Mouse (Mus musculus) heart, embryonic 15.5 days (tissue): Measurements from ENCODE around the gene Hist1h4f. TPM values are rescaled to one million over a fixed set of nuclear protein-coding genes. Genes with fewer than 3 reads are reported as not detected.
A peak's percentile ranks its signal among the peaks of the same experiment; 100 is the strongest.
"Not testable (repeated sequence)": the region's sequence is repeated elsewhere in the genome, so short reads cannot be mapped to it uniquely, and the experiment has no call there.

Experiments
- ATAC-seq: fragments of 200-750 bp; cut with Nextera tagmentation; replicated peaks from 2 replicates; pipeline ENCODE4 v1.8.0; 2017; ENCODE audit warnings: low read depth, moderate TSS enrichment; ENCODE audit not compliant: insufficient number of reproducible peaks, insufficient read depth, low FRiP score
- H3K27ac ChIP-seq: fragments of 300-500 bp; sonication (generic); 2 replicates; pipeline ENCODE4 v1.5.1; 2015; ENCODE audit warnings: mild to moderate bottlenecking, inconsistent platforms
- H3K27me3 ChIP-seq: fragments of 300-500 bp; sonication (generic); 2 replicates; pipeline ENCODE4 v1.6.1; 2015; ENCODE audit warnings: inconsistent platforms
- H3K36me3 ChIP-seq: fragments of 300-500 bp; sonication (generic); 2 replicates; pipeline ENCODE4 v1.6.1; 2015; ENCODE audit warnings: mild to moderate bottlenecking, inconsistent platforms
- H3K4me1 ChIP-seq: fragments of 300-500 bp; sonication (generic); replicated peaks from 2 replicates; pipeline ENCODE4 v1.6.1; 2015; ENCODE audit warnings: inconsistent platforms
- H3K4me2 ChIP-seq: fragments of 300-500 bp; sonication (generic); 2 replicates; pipeline ENCODE4 v1.6.1; 2015; ENCODE audit warnings: inconsistent platforms, mild to moderate bottlenecking, moderate library complexity
- H3K4me3 ChIP-seq: fragments of 300-500 bp; sonication (generic); 2 replicates; pipeline ENCODE4 v1.5.1; 2015; ENCODE audit warnings: mild to moderate bottlenecking, inconsistent platforms
- H3K9ac ChIP-seq: fragments of 300-500 bp; sonication (generic); 2 replicates; pipeline ENCODE4 v1.6.1; 2015; ENCODE audit warnings: mild to moderate bottlenecking, inconsistent platforms
- H3K9me3 ChIP-seq: fragments of 300-500 bp; sonication (generic); replicated peaks from 2 replicates; pipeline ENCODE4 v1.6.1; 2016; ENCODE audit warnings: inconsistent platforms
- WGBS: fragments of 180-500 bp; shearing (Covaris S2); methylation state at CpG from one replicate; pipeline ENCODE4 v1.1.7; 2015; ENCODE audit warnings: mixed read lengths; 5-methylcytosine and 5-hydroxymethylcytosine counted together
- polyA plus RNA-seq: library from polyadenylated mRNA; unstranded; fragments of >200 nt; fragmentation: Nextera tagmentation; extraction: Ambion mirVana; gene quantifications from 2 replicates; pipeline ENCODE4 v1.2.1, GENCODE M21; 2015

Hist1h4f gene
- polyA plus RNA-seq, 1 experiment from 2014 or later, result 0.62 TPM

DNA sequence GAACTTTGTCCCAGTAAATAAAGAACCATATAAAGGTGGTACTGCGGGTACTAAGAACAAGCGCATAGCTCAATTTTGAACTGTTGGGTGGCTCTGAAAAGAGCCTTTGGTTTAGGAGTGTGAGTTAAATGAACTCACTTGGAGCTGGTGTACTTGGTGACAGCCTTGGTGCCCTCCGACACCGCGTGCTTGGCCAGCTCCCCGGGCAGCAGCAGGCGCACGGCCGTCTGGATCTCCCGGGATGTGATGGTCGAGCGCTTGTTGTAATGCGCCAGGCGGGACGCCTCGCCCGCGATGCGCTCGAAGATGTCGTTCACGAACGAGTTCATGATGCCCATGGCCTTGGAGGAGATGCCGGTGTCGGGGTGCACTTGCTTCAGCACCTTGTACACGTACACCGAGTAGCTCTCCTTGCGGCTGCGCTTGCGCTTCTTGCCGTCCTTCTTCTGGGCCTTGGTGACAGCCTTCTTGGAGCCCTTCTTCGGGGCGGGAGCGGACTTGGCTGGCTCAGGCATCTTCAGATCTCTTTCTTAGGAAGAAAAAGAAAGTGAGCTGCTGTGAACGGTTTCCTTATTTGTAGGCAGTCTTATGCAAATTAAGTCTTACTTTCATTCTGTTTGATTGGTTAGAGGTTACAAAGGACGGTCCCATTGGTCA lies 34.1 kb upstream of the Hist1h4f start:
- H3K4me1 ChIP-seq, result peaks cover 32% of the 10 kb centered on the region
- peak overlapping the region; percentile 92 for H3K27ac ChIP-seq
- under 1% methylated on average over 34 of the region's 36 CpGs for WGBS
- ATAC-seq, result peak; percentile 86
- peak overlapping the region; percentile 68 for H3K4me2 ChIP-seq
- peak overlapping the region; percentile 54 for H3K4me3 ChIP-seq
- H3K9me3 ChIP-seq, H3K36me3 ChIP-seq, H3K27me3 ChIP-seq: not testable (repeated sequence)
- peak overlapping the region; percentile 73 for H3K9ac ChIP-seq

DNA sequence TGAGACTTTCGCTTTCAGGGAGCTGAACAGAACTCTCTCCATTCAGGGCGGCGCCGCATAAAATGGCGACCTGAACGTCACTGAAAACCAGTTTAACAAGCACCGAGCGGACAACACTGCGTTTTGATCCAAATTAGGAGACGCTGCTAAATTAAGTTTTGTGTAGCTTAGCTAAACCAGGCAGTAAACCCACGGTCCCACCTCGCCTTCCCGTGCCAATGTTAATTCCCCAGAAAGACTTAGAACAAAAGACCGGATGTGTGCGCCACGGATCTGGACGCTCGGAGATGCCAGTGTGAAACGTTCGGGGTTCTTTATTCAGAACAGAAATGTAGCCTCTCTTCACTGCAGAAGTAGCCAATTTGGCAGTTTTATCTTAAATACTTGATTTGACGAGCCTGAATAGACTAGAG lies 33.6 kb upstream of the Hist1h4f start:
- no peaks in the 10 kb centered on the region for H3K27me3 ChIP-seq
- H3K9me3 ChIP-seq, result no peaks in the 10 kb centered on the region
- ATAC-seq, result no peak
- WGBS, result under 1% methylated on average over 21 of the region's 21 CpGs
- H3K4me2 ChIP-seq, result peak overlapping the region; percentile 68
- H3K27ac ChIP-seq, result peak overlapping the region; percentile 92
- H3K36me3 ChIP-seq, result no peaks in the 10 kb centered on the region
- peak overlapping the region; percentile 54 for H3K4me3 ChIP-seq
- peaks cover 32% of the 10 kb centered on the region for H3K4me1 ChIP-seq
- peak overlapping the region; percentile 73 for H3K9ac ChIP-seq

DNA sequence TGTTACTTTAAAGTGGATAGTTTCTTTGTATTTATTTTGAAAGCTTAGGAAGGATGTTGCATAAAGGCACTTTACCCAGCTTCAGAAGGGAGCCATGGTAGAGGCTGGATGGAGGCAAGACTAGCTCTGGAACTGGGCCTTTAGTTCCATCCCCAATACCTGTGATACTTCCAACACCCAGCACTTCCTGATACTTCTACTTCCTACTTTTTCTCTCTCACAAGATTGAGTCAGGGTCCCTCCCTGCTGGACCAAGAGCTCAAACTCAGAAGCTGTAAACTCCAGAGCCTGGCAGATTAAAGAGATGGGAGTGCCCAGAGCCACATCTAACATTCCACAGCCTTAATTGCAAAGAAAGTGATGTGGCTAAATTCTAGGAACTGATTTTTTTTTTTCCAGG lies 32.9 kb upstream of the Hist1h4f start:
- peak overlapping the region; percentile 54 for H3K4me3 ChIP-seq
- H3K36me3 ChIP-seq, result no peaks in the 10 kb centered on the region
- no peak for ATAC-seq
- peak overlapping the region; percentile 68 for H3K4me2 ChIP-seq
- no peaks in the 10 kb centered on the region for H3K27me3 ChIP-seq
- peaks cover 32% of the 10 kb centered on the region for H3K4me1 ChIP-seq
- peak overlapping the region; percentile 73 for H3K9ac ChIP-seq
- H3K27ac ChIP-seq, result peak overlapping the region; percentile 92
- H3K9me3 ChIP-seq, result no peaks in the 10 kb centered on the region

DNA sequence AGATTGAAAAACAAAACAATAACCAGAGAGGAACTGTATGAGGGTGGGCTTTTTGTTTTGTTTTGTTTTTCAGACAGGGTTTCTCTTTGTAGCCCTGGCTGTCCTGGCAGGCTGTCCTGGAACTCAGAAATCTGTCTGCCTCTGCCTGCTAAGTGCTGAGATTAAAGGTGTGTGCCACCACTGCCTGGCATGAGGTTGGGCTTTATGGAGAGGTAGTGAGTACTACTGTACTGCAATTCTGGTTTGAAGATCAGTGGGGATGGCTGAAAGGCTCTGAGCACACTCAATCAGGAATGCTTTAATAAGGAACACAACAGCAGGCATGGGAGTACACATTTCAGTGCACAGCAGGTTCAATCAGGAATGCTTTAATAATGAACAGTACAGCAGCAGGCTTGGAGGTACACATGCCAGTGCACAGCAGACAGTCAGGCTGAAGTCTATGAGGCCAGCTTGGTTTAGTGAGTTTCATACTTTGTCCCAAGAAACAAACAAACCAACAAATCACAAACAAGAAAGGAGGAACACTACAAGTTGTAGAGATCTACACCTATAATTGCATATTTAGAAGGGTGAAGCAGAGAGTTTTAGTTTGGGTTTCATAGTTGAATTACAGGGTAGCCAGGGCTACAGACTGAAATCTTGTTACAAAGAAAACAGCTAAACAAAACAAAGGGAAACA lies 32.1 kb upstream of the Hist1h4f start:
- Histone ChIP-seq H3K36me3 (no peaks in the 10 kb centered on the region), H3K27ac (peak overlapping the region; percentile 79), H3K4me1 (peaks cover 32% of the 10 kb centered on the region), H3K4me2 (peak overlapping the region; percentile 79; the same call in 1 of the 2 replicates), H3K9me3 (no peaks in the 10 kb centered on the region), H3K27me3 (no peaks in the 10 kb centered on the region), H3K4me3 (0 out of 2 replicates have a peak overlapping the region, but pooled peaks have one; percentile 8), H3K9ac (no peak overlapping the region)
- no peak for ATAC-seq

DNA sequence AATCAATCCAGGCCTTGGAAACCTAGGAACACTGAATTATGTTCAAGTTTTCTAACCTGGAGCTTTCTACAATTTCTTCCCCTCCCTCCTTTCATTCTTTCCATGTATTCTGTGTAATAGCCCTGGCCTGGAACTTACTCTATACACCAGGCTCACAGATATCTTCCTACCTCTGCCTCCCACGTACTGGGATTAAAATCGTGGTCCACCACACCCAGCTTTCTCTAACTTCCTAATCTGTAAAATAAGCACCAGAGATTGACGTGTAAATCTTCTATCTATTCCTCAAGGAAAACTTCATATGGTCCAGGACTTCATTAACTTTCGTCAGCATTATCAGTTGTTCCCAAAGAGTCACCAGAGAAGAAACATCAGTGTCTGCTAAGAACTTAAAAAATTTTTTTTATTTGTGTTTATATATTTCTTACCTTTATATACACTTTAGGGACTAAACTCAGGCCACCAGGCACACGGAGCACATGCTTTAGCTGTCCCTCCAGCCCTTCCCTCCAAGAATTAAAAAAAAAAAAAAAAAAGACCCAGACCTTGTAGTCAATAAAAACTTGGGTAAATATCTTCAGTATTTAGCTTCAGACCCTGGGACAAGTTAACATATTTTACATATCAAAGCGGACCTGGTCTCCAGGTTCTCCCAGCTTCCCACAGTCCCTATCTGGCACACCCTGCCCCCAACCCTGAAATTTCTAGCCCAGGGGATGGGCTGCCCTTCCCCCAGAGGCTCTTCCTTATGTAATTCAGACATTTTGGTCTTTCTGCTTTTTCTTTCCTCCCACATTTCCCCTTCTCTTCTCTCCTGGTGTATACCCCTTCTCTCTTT lies 31.0 kb upstream of the Hist1h4f start:
- H3K9me3 ChIP-seq, result no peaks in the 10 kb centered on the region
- H3K4me3 ChIP-seq, result peak overlapping the region; percentile 57
- H3K27me3 ChIP-seq, result no peaks in the 10 kb centered on the region
- H3K36me3 ChIP-seq, result no peaks in the 10 kb centered on the region
- peak overlapping the region; percentile 66 for H3K9ac ChIP-seq
- WGBS, result 13% methylated on average over 6 of the region's 6 CpGs
- peak overlapping the region; percentile 79 for H3K4me2 ChIP-seq
- H3K27ac ChIP-seq, result peak overlapping the region; percentile 79
- peaks cover 32% of the 10 kb centered on the region for H3K4me1 ChIP-seq
- ATAC-seq, result no peak

DNA sequence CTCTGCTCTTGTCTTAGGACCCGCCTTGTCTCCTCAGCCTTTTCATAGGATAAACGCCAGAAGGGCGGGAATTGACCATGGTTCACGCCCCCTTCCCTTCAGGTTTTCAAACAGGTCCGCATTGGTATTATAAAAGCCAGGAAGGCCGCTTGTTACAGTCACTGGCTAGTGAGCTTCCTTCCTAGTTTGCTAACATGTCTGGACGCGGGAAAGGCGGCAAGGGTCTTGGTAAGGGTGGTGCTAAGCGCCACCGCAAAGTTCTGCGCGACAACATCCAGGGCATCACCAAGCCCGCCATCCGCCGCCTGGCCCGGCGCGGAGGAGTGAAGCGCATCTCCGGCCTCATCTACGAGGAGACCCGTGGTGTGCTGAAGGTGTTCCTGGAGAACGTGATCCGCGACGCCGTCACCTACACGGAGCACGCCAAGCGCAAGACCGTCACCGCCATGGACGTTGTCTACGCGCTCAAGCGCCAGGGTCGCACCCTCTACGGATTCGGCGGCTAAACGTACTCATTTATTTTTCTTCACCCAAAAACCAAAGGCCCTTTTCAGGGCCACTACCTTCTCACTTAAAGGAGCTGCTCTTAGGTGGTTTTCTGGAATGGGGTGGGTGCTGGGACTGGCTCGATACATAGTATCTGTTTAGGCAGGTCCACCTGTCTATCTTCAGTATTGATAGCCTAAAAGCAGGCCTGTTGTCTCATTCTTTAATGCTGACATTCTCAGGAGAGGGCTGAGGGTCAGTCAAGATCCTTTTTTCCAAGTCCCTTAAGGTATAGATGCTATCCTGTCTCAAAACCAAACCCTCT lies 30.2 kb upstream of the Hist1h4f start, which contains the start of gene Hist1h4d:
Gene Hist1h4d (plus strand): TSS at position 191 of the 811 bp plus-strand sequence.
- ATAC-seq, result peak; percentile 84
- under 1% methylated on average over 43 of the region's 43 CpGs for WGBS
- H3K36me3 ChIP-seq, result no peaks in the 10 kb centered on the region
- H3K4me1 ChIP-seq, result peaks cover 33% of the 10 kb centered on the region
- H3K27ac ChIP-seq, result peak within 1 kb of the TSS; percentile 79
- H3K4me3 ChIP-seq, result peak within 1 kb of the TSS; percentile 57
- peak within 1 kb of the TSS; percentile 79 for H3K4me2 ChIP-seq
- peak within 1 kb of the TSS; percentile 66 for H3K9ac ChIP-seq
- no peaks in the 10 kb centered on the region for H3K9me3 ChIP-seq
- H3K27me3 ChIP-seq, result no peaks in the 10 kb centered on the region

DNA sequence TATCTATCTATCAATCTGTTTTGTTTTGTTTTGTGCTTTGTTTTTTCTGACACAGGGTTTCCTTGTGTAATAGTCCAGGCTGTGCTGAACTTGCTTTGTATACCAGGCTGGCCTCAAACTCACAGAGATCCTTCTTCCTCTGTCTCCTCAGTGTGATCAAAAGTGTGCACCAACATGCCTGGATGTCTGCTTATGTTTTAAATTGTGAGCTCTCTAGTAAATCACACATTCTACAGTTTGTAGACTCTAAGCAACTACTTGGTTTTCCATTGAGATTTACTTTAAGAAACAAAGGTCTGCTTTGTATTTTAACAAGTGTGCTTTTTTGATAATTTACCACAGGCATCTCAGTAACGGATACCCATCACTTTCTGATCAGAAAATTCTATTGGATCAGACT lies 26.4 kb upstream of the Hist1h4f start:
- H3K9ac ChIP-seq, result no peak overlapping the region
- no peak overlapping the region for H3K4me3 ChIP-seq
- H3K27me3 ChIP-seq, result no peaks in the 10 kb centered on the region
- H3K27ac ChIP-seq, result no peak overlapping the region
- no peak overlapping the region for H3K4me2 ChIP-seq
- H3K4me1 ChIP-seq, result peaks cover 35% of the 10 kb centered on the region
- no peaks in the 10 kb centered on the region for H3K9me3 ChIP-seq
- no peaks in the 10 kb centered on the region for H3K36me3 ChIP-seq
- ATAC-seq, result no peak
- WGBS, result 85% methylated on average over 1 of the region's 1 CpGs

DNA sequence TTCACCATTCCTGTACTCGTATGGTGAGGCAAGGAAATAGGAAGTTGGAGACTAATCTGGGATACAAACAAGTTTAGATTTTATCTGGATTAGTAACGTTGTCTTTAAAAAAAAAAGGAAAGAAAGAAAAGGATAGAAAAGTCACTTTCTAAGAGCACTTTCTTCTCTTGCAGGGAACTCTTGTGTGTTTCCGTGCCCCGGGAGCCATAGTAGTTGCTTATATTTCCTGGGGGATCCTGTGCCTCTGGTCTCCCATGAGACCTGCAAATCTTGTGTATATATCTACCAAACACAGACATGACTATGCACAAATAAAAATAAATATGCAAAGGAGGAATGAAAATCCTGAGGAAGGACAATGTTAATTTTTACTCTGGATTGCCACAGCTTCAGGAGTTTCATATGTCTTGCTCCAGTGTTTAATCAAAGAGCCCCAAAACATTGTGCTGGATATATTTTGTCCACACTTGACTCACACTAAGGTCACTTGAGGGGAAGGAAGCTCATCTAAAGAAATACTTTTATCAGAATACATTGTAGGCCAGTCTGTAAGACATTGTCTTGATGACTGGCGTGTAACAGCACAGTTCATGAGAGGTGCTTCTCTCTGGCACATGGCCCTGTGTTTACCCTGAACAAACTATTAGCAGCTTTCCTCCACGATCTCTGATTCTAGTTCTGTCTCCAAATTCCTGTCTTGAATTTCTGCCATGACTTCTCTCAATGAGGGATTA lies 25.6 kb upstream of the Hist1h4f start:
- Histone ChIP-seq H3K9ac (peak overlapping the region; percentile 61; the same call in 1 of the 2 replicates), H3K4me3 (peak overlapping the region; percentile 47), H3K36me3 (no peaks in the 10 kb centered on the region), H3K4me2 (peak overlapping the region; percentile 73), H3K4me1 (peaks cover 37% of the 10 kb centered on the region), H3K9me3 (no peaks in the 10 kb centered on the region), H3K27me3 (no peaks in the 10 kb centered on the region), H3K27ac (peak overlapping the region; percentile 77)
- WGBS, result 52% methylated on average over 6 of the region's 6 CpGs
- no peak for ATAC-seq

DNA sequence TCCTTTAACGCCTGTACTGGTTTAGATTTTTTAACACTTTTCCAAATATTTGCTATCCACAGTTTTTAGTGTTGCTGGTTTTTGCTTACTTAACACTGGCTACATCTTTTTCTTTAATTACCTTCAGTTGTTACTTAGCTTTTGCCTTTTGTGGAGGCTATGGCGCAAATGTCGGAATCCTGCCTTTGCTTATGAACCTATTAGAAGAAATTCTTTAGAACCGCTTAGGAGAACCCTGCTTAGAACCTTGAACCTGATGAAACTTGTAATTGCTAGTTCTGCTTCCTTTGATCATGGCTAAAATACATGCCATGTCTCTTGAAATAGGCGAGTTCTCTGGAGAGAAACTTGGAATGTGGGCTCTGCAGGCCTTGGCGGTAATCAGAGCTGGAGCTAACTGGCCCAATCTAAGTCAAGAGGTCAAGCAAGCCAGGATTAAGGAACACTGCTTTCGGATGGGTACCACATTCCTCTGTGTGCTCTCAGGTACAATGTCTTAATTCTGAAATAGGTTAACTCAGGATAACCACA lies 25.0 kb upstream of the Hist1h4f start:
- H3K4me2 ChIP-seq, result peak overlapping the region; percentile 73
- peak overlapping the region; percentile 47 for H3K4me3 ChIP-seq
- 22% methylated on average over 7 of the region's 7 CpGs for WGBS
- H3K9ac ChIP-seq, result peak overlapping the region; percentile 61
- peaks cover 38% of the 10 kb centered on the region for H3K4me1 ChIP-seq
- ATAC-seq, result no peak
- no peaks in the 10 kb centered on the region for H3K27me3 ChIP-seq
- no peaks in the 10 kb centered on the region for H3K36me3 ChIP-seq
- H3K9me3 ChIP-seq, result no peaks in the 10 kb centered on the region
- peak overlapping the region; percentile 77 for H3K27ac ChIP-seq

DNA sequence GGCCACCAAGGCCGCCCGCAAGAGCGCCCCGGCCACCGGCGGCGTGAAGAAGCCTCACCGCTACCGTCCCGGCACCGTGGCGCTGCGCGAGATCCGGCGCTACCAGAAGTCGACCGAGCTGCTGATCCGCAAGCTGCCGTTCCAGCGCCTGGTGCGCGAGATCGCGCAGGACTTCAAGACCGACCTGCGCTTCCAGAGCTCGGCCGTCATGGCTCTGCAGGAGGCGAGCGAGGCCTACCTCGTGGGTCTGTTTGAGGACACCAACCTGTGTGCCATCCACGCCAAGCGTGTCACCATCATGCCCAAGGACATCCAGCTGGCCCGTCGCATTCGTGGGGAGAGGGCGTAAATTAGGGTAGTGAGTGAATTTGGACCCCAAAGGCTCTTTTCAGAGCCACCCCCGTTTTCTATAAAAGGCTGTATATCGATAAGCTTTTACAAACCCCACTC lies 24.4 kb upstream of the Hist1h4f start:
- not testable (repeated sequence) for H3K36me3 ChIP-seq, H3K9me3 ChIP-seq, ATAC-seq, H3K27me3 ChIP-seq
- peak overlapping the region; percentile 77 for H3K27ac ChIP-seq
- H3K4me1 ChIP-seq, result peaks cover 35% of the 10 kb centered on the region
- peak overlapping the region; percentile 73 for H3K4me2 ChIP-seq
- H3K9ac ChIP-seq, result peak overlapping the region; percentile 61
- 2% methylated on average over 11 of the region's 40 CpGs for WGBS
- peak overlapping the region; percentile 47 for H3K4me3 ChIP-seq
